Comparison of ENCODE assay signal across 22 mouse cellular contexts in the genomic region with DNA sequence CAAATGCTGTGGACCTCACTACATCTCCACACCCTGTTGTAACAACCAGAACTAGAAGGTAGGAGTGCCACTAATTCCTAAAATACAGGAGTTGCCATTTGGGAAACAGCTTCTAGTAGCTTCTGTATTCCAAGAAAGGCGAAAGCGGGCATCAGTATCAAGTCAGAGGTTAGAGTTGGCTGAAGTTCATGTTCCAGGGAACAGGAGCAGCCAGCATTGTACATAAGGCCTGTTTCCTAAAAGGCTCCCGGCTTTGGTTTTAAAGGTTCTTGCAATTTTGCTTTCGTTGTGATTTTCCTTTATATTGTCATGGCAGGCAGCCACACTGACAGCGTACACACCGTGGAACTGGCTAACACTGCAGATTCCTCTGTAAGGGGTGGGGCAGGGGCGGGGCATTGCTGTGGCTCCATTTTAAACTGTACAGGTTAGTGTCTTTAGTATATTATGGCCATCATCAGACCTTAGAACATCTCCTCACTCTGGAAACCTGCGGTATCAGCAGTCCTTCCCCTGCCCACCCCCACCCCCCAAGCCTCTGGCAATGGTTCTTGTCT.
DNase-seq lines count a peak whose midpoint lies in the region; ATAC-seq and TF ChIP-seq lines count a peak whose summit lies in the region.
"Had no signal": no experiment of that assay in that cellular context is flagged by ENCODE, and none has a peak within 500 bp of the region (broad histone marks: within the 10 kb centered on the region; RNA-seq: fewer than 3 reads in every experiment).

No protein-coding gene starts in this region.

- no peaks in the 10 kb centered on the region for H3K27me3 ChIP-seq in kidney, embryonic 16.5 days (ENCODE audit: insufficient read depth, low read length)
- no peaks in the 10 kb centered on the region for H3K27me3 ChIP-seq in midbrain, embryonic 15.5 days (replicated peaks)
- H3K27me3 ChIP-seq in midbrain, embryonic 11.5 days (ENCODE audit: control insufficient read depth, insufficient read depth, low read length): no peaks in the 10 kb centered on the region
- no peaks in the 10 kb centered on the region for H3K27me3 ChIP-seq in intestine, embryonic 16.5 days (replicated peaks; ENCODE audit: control insufficient read depth, insufficient read depth, low read length)
- no peaks in the 10 kb centered on the region for H3K27me3 ChIP-seq in stomach, postnatal 0 days (ENCODE audit: control insufficient read depth, insufficient read depth, low read length)
- H3K27me3 ChIP-seq: embryonic facial prominence, embryonic 13.5 days; forebrain, embryonic 15.5 days; limb, embryonic 12.5 days; liver, embryonic 12.5 days had no signal

- no peak for TF ChIP-seq EP300 in stomach, postnatal 0 days (optimal IDR thresholded peaks at IDR 0.05)

- H3K9ac ChIP-seq in kidney, embryonic 16.5 days (replicated peaks; ENCODE audit: low read length): no peak overlapping the region
- H3K9ac ChIP-seq in midbrain, embryonic 15.5 days: no peak overlapping the region
- H3K9ac ChIP-seq in midbrain, embryonic 11.5 days (ENCODE audit: low read length): no peak overlapping the region
- no peak overlapping the region for H3K9ac ChIP-seq in intestine, embryonic 16.5 days (ENCODE audit: low read depth, low read length)
- no peak overlapping the region for H3K9ac ChIP-seq in stomach, postnatal 0 days (ENCODE audit: low read length)
- H3K9ac ChIP-seq: embryonic facial prominence, embryonic 13.5 days; forebrain, embryonic 15.5 days; hindbrain, embryonic 14.5 days; limb, embryonic 12.5 days; liver, embryonic 12.5 days had no signal

- H3K27ac ChIP-seq in kidney, embryonic 16.5 days (ENCODE audit: low read length): no peak overlapping the region
- H3K27ac ChIP-seq in midbrain, embryonic 15.5 days: peak overlapping the region; percentile 51; the same call in 1 of the 2 replicates
- no peak overlapping the region for H3K27ac ChIP-seq in midbrain, embryonic 11.5 days (ENCODE audit: low read depth, low read length)
- no peak overlapping the region for H3K27ac ChIP-seq in intestine, embryonic 16.5 days (ENCODE audit: low read length)
- H3K27ac ChIP-seq in stomach, postnatal 0 days (replicated peaks): no peak overlapping the region
- H3K27ac ChIP-seq: embryonic facial prominence, embryonic 13.5 days; forebrain, embryonic 15.5 days; heart, adult 2 months; hindbrain, embryonic 14.5 days; layer of hippocampus, adult 2 months; limb, embryonic 12.5 days; liver, embryonic 12.5 days had no signal

- no peak overlapping the region for H3K4me2 ChIP-seq in kidney, embryonic 16.5 days (replicated peaks; ENCODE audit: low read depth, low read length)
- no peak overlapping the region for H3K4me2 ChIP-seq in midbrain, embryonic 15.5 days
- H3K4me2 ChIP-seq in midbrain, embryonic 11.5 days: no peak overlapping the region
- H3K4me2 ChIP-seq in intestine, embryonic 16.5 days (ENCODE audit: low read depth, low read length): no peak overlapping the region
- no peak overlapping the region for H3K4me2 ChIP-seq in stomach, postnatal 0 days (replicated peaks; ENCODE audit: low read depth)
- H3K4me2 ChIP-seq: embryonic facial prominence, embryonic 13.5 days; forebrain, embryonic 15.5 days; hindbrain, embryonic 14.5 days; limb, embryonic 12.5 days; liver, embryonic 12.5 days had no signal

- H3K4me3 ChIP-seq in kidney, embryonic 16.5 days (ENCODE audit: low read length): no peak overlapping the region
- no peak overlapping the region for H3K4me3 ChIP-seq in midbrain, embryonic 15.5 days
- no peak overlapping the region for H3K4me3 ChIP-seq in midbrain, embryonic 11.5 days (ENCODE audit: low read depth, low read length)
- H3K4me3 ChIP-seq in intestine, embryonic 16.5 days (ENCODE audit: low read length): no peak overlapping the region
- no peak overlapping the region for H3K4me3 ChIP-seq in stomach, postnatal 0 days (ENCODE audit: low read depth, low read length)
- H3K4me3 ChIP-seq: embryonic facial prominence, embryonic 13.5 days; forebrain, embryonic 15.5 days; heart, adult 2 months; layer of hippocampus, adult 2 months; limb, embryonic 12.5 days; liver, embryonic 12.5 days had no signal

- 74% methylated on average over 8 of the region's 8 CpGs for WGBS in kidney, embryonic 16.5 days
- 69% methylated on average over 8 of the region's 8 CpGs for WGBS in midbrain, embryonic 15.5 days
- 88% methylated on average over 8 of the region's 8 CpGs for WGBS in midbrain, embryonic 11.5 days
- WGBS in intestine, embryonic 16.5 days: 62% methylated on average over 8 of the region's 8 CpGs
- WGBS in stomach, postnatal 0 days: 56% methylated on average over 8 of the region's 8 CpGs

- peaks cover 19% of the 10 kb centered on the region for H3K4me1 ChIP-seq in kidney, embryonic 16.5 days (ENCODE audit: insufficient read depth, low read length)
- H3K4me1 ChIP-seq in midbrain, embryonic 15.5 days: peaks cover 15% of the 10 kb centered on the region
- H3K4me1 ChIP-seq in midbrain, embryonic 11.5 days (ENCODE audit: control insufficient read depth, insufficient read depth, low read length): peaks cover 2% of the 10 kb centered on the region
- H3K4me1 ChIP-seq in intestine, embryonic 16.5 days (ENCODE audit: control insufficient read depth, insufficient read depth, low read length): no peaks in the 10 kb centered on the region
- H3K4me1 ChIP-seq in stomach, postnatal 0 days (replicated peaks; ENCODE audit: control insufficient read depth, insufficient read depth): no peaks in the 10 kb centered on the region

- peak; percentile 9 to 15 for DNase-seq in kidney, adult 8-10 months
- no peak for DNase-seq in midbrain, embryonic 11.5 days (ENCODE audit: low spot score, missing footprints)
- DNase-seq in stomach, postnatal 0 days (ENCODE audit: low spot score): peak; percentile 32
- no peak for DNase-seq in spleen, postnatal 10 days (ENCODE audit: low spot score in 2 of 2)
- DNase-seq: adrenal gland, adult 2 months; cerebellum, adult 18-20 months; cerebellum, postnatal 25 days; gastrocnemius, postnatal 14 days; heart, adult 2 months; heart, postnatal 4 days; lung, adult 18-20 months; lung, postnatal 4 days had no signal

- no peak for ATAC-seq in kidney, embryonic 16.5 days (ENCODE audit: low FRiP score, low TSS enrichment)
- no peak for ATAC-seq in midbrain, embryonic 15.5 days (replicated peaks)
- no peak for ATAC-seq in midbrain, embryonic 11.5 days (ENCODE audit: low FRiP score)
- peak; percentile 82 for ATAC-seq in intestine, embryonic 16.5 days
- ATAC-seq in stomach, postnatal 0 days (ENCODE audit: low FRiP score, low TSS enrichment): no peak
- ATAC-seq: forebrain, embryonic 15.5 days; inflammation-experienced regulatory T-cells, adult 6 months; liver, embryonic 12.5 days had no signal

- H3K36me3 ChIP-seq in kidney, embryonic 16.5 days (ENCODE audit: insufficient read depth, low read length): no peaks in the 10 kb centered on the region
- no peaks in the 10 kb centered on the region for H3K36me3 ChIP-seq in midbrain, embryonic 15.5 days (replicated peaks)
- no peaks in the 10 kb centered on the region for H3K36me3 ChIP-seq in midbrain, embryonic 11.5 days (ENCODE audit: control insufficient read depth, insufficient read depth, low read length)
- no peaks in the 10 kb centered on the region for H3K36me3 ChIP-seq in intestine, embryonic 16.5 days (ENCODE audit: control insufficient read depth, insufficient read depth, low read length)
- no peaks in the 10 kb centered on the region for H3K36me3 ChIP-seq in stomach, postnatal 0 days (ENCODE audit: control insufficient read depth, insufficient read depth, low read length)
- H3K36me3 ChIP-seq: embryonic facial prominence, embryonic 13.5 days; forebrain, embryonic 15.5 days; limb, embryonic 12.5 days; liver, embryonic 12.5 days had no signal

- no peak for TF ChIP-seq CTCF in stomach, postnatal 0 days (IDR thresholded peaks at IDR 0.05; ENCODE audit: low read depth)

- H3K9me3 ChIP-seq in kidney, embryonic 16.5 days (ENCODE audit: low read length): no peaks in the 10 kb centered on the region
- H3K9me3 ChIP-seq in midbrain, embryonic 15.5 days: no peaks in the 10 kb centered on the region
- H3K9me3 ChIP-seq in midbrain, embryonic 11.5 days (ENCODE audit: control insufficient read depth, low read length): no peaks in the 10 kb centered on the region
- no peaks in the 10 kb centered on the region for H3K9me3 ChIP-seq in intestine, embryonic 16.5 days (ENCODE audit: control insufficient read depth, low read length)
- no peaks in the 10 kb centered on the region for H3K9me3 ChIP-seq in stomach, postnatal 0 days (ENCODE audit: control insufficient read depth, low read length)
- H3K9me3 ChIP-seq: embryonic facial prominence, embryonic 13.5 days; forebrain, embryonic 15.5 days; limb, embryonic 12.5 days; liver, embryonic 12.5 days had no signal

Comparison
In these comparisons a context has a peak if more than half of its experiments do, and no peak if none do; other contexts are left out.
1. DNase-seq: peak in kidney, adult 8-10 months (2 of 2) and stomach, postnatal 0 days (single experiment); none in midbrain, embryonic 11.5 days (single experiment) and spleen, postnatal 10 days (0 of 2).